Mouse (Mus musculus): Measurements from ENCODE around the gene Brd4. TPM values are rescaled to one million over a fixed set of nuclear protein-coding genes. Genes with fewer than 3 reads are reported as not detected.

Brd4 gene
- polyA plus RNA-seq, 1 experiment from 2014 or later: 55.5 TPM

DNA sequence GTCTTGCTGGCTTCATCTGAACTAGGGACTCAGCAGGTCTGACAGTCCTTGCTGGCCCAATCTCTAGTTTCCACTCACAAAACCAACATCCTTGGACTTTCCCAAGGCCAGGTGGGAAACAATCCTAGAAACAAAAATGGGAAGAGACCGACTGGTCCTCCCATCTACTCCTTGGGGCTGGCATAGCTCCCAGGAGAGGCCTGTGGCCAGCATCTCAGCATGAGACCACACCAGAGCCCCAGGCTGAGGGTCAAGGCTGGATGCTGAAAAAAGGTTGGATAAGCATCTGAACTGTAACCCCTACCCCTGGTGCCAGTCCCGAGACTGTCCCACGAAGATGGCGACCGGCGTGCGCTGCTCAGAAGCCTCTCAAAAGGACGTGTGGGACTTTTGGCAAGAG lies 28.3 kb upstream of the Brd4 start:
- WGBS: 88% methylated on average over 8 of the region's 8 CpGs
- H3K4me1 ChIP-seq (replicated peaks; ENCODE audit: insufficient read depth, low read length): no peaks in the 10 kb centered on the region
- H3K9ac ChIP-seq (ENCODE audit: low read depth, low read length): no peak overlapping the region
- no peaks in the 10 kb centered on the region for H3K9me3 ChIP-seq (replicated peaks; ENCODE audit: low read length)
- H3K36me3 ChIP-seq (ENCODE audit: insufficient read depth, low read length): peaks cover 93% of the 10 kb centered on the region
- no peak for TF ChIP-seq CTCF (IDR thresholded peaks at IDR 0.05; ENCODE audit: low read depth)
- ATAC-seq (replicated peaks; ENCODE audit: low FRiP score, low read depth) (no peak), DNase-seq (ENCODE audit: low spot score) (no peak)
- no peak overlapping the region for H3K4me2 ChIP-seq (ENCODE audit: low read length)
- no peak overlapping the region for H3K27ac ChIP-seq
- no peak overlapping the region for H3K4me3 ChIP-seq (replicated peaks; ENCODE audit: low read depth, low read length)
- no peaks in the 10 kb centered on the region for H3K27me3 ChIP-seq (ENCODE audit: insufficient read depth, low read length)

DNA sequence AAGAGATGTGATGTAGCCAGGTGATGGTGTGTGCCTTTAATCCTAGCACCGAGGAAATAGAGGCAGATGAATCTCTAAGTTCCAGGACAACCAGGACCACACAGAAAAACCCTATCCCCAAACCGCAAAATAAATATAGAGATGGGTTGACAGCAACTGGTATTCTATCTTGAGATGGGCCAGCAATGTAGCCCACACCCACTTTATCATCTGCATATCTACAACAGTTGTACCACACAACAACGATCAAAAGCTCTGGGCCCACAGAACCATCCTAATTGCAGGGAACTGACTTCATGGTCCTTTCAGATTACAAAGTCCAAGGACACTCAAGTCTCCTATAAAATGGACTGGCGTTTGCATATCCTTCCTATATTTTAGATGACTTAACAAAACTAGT lies 23.4 kb upstream of the Brd4 start:
- WGBS: 88% methylated on average over 4 of the region's 4 CpGs
- DNase-seq (ENCODE audit: low spot score): no peak
- Histone ChIP-seq H3K4me1 (replicated peaks; ENCODE audit: insufficient read depth, low read length) (no peaks in the 10 kb centered on the region), H3K4me2 (ENCODE audit: low read length) (no peak overlapping the region), H3K9me3 (replicated peaks; ENCODE audit: low read length) (no peaks in the 10 kb centered on the region), H3K36me3 (ENCODE audit: insufficient read depth, low read length) (peaks cover 82% of the 10 kb centered on the region), H3K27ac (no peak overlapping the region), H3K4me3 (replicated peaks; ENCODE audit: low read depth, low read length) (no peak overlapping the region), H3K27me3 (ENCODE audit: insufficient read depth, low read length) (no peaks in the 10 kb centered on the region), H3K9ac (ENCODE audit: low read depth, low read length) (no peak overlapping the region)
- no peak for TF ChIP-seq CTCF (IDR thresholded peaks at IDR 0.05; ENCODE audit: low read depth)
- ATAC-seq (replicated peaks; ENCODE audit: low FRiP score, low read depth): no peak

DNA sequence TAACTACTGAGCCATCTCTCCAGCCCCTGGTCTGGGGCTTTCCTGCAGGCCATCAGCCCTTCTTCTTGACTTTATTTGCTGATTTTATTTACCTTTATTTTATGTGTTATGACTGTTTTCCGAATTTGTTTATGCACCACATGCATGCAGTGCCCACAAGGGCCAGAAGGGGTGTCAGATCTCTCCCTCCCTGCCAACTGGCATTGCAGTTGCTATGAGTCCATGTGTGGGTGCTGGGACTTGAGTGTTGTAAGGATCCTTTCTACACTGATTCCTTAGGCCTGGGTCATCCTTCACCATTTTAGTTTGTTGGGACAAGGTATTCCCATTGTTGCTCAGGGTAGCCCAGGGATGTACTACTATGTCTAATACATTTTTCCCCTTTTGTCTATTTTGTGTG lies 13.6 kb upstream of the Brd4 start:
- 0 out of 2 replicates have a peak, but pooled peaks have one; percentile 10 for TF ChIP-seq CTCF (IDR thresholded peaks at IDR 0.05; ENCODE audit: low read depth)
- no peak for DNase-seq (ENCODE audit: low spot score)
- Histone ChIP-seq H3K9ac (ENCODE audit: low read depth, low read length) (no peak overlapping the region), H3K9me3 (replicated peaks; ENCODE audit: low read length) (no peaks in the 10 kb centered on the region), H3K4me3 (replicated peaks; ENCODE audit: low read depth, low read length) (no peak overlapping the region), H3K4me1 (replicated peaks; ENCODE audit: insufficient read depth, low read length) (no peaks in the 10 kb centered on the region), H3K27me3 (ENCODE audit: insufficient read depth, low read length) (no peaks in the 10 kb centered on the region), H3K36me3 (ENCODE audit: insufficient read depth, low read length) (0 out of 2 replicates have a peak, but pooled peaks cover 2% of the 10 kb centered on the region), H3K4me2 (ENCODE audit: low read length) (no peak overlapping the region), H3K27ac (no peak overlapping the region)
- 92% methylated on average over 1 of the region's 1 CpGs for WGBS
- ATAC-seq (replicated peaks; ENCODE audit: low FRiP score, low read depth): no peak

DNA sequence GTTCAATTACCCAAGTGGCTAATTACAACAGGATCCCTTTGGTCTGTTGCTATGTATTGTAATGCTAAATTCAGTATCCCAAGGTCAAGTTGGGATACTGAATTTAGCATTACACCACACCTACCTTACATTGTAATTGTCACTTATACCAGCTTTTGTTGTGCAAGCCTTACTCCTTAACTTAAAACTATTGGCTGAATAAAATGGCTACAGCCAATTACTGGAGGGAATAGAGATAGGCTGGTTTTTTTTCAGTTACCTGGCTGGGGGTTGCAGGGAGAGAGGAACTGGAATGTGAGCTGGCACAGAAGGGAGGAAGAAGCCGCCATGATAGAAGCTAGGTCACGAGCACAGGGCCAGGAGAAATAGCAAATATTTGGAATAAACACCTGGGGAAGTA lies 11.4 kb upstream of the Brd4 start:
- no peak for ATAC-seq (replicated peaks; ENCODE audit: low FRiP score, low read depth)
- H3K9me3 ChIP-seq (replicated peaks; ENCODE audit: low read length): no peaks in the 10 kb centered on the region; the same call in 1 of the 2 replicates
- H3K4me1 ChIP-seq (replicated peaks; ENCODE audit: insufficient read depth, low read length): no peaks in the 10 kb centered on the region
- H3K4me2 ChIP-seq (ENCODE audit: low read length): no peak overlapping the region
- H3K4me3 ChIP-seq (replicated peaks; ENCODE audit: low read depth, low read length): no peak overlapping the region
- DNase-seq (ENCODE audit: low spot score): no peak
- H3K27ac ChIP-seq: no peak overlapping the region
- no peaks in the 10 kb centered on the region for H3K27me3 ChIP-seq (ENCODE audit: insufficient read depth, low read length)
- no peaks in the 10 kb centered on the region for H3K36me3 ChIP-seq (ENCODE audit: insufficient read depth, low read length)
- 83% methylated on average over 2 of the region's 2 CpGs for WGBS
- no peak for TF ChIP-seq CTCF (IDR thresholded peaks at IDR 0.05; ENCODE audit: low read depth)
- H3K9ac ChIP-seq (ENCODE audit: low read depth, low read length): no peak overlapping the region

DNA sequence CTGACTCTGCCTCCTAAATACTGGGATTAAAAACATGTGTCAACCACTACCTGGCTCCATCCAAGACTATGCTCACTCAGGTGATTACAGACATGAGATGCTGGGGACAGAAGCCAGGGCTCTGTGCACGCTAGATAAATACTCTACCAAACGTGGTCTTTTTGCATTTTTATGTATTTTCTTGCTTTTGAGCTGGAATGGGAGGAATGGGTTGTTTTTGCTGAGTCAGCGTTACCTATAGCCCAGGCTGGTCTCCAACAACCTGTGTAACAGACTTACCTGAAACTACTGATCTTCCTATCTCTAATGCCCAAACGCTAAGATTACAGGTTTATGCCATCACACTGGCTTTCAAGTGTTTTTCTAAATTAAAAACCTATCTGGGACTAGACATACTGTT lies 10.6 kb upstream of the Brd4 start:
- WGBS: 86% methylated on average over 4 of the region's 4 CpGs
- Histone ChIP-seq H3K4me1 (replicated peaks; ENCODE audit: insufficient read depth, low read length) (no peaks in the 10 kb centered on the region), H3K4me2 (ENCODE audit: low read length) (no peak overlapping the region), H3K4me3 (replicated peaks; ENCODE audit: low read depth, low read length) (no peak overlapping the region), H3K36me3 (ENCODE audit: insufficient read depth, low read length) (no peaks in the 10 kb centered on the region), H3K27me3 (ENCODE audit: insufficient read depth, low read length) (no peaks in the 10 kb centered on the region), H3K9me3 (replicated peaks; ENCODE audit: low read length) (no peaks in the 10 kb centered on the region; the same call in 1 of the 2 replicates), H3K27ac (no peak overlapping the region), H3K9ac (ENCODE audit: low read depth, low read length) (no peak overlapping the region)
- no peak for DNase-seq (ENCODE audit: low spot score)
- no peak for ATAC-seq (replicated peaks; ENCODE audit: low FRiP score, low read depth)
- no peak for TF ChIP-seq CTCF (IDR thresholded peaks at IDR 0.05; ENCODE audit: low read depth)

DNA sequence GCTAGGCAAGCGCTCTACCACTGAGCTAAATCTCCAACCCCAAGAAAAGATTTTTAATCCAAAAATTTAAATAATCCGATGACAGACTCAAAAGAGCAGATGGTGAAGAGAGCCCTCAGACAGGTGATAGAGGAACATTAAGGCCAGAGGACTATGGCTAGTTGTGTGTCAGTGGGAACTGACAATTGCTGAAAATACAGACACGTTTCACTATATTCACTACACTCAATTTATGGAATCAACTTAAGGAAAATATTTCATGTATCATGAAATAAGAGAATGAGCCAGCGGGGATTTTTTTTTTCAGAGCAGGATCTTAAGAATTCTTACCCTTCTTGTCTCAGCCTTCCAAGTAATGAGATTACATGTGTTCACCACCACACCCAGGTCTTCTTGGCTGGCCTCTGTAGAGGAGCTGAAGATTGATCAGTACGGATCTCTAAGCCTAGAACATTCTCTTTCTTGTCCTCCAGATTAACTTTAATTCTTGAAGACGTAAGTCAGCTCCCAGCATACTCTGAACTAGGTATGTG lies 682 bp upstream of the Brd4 start:
- no peak for TF ChIP-seq CTCF (IDR thresholded peaks at IDR 0.05; ENCODE audit: low read depth)
- Histone ChIP-seq H3K27ac (peak overlapping the region; percentile 100), H3K36me3 (ENCODE audit: insufficient read depth, low read length) (no peaks in the 10 kb centered on the region), H3K4me1 (replicated peaks; ENCODE audit: insufficient read depth, low read length) (peaks cover 6% of the 10 kb centered on the region; the same call in 1 of the 2 replicates), H3K4me3 (replicated peaks; ENCODE audit: low read depth, low read length) (peak overlapping the region; percentile 96), H3K27me3 (ENCODE audit: insufficient read depth, low read length) (no peaks in the 10 kb centered on the region), H3K9me3 (replicated peaks; ENCODE audit: low read length) (no peaks in the 10 kb centered on the region), H3K4me2 (ENCODE audit: low read length) (peak overlapping the region; percentile 77), H3K9ac (ENCODE audit: low read depth, low read length) (peak overlapping the region; percentile 99)
- 47% methylated on average over 6 of the region's 6 CpGs for WGBS
- DNase-seq (ENCODE audit: low spot score) (no peak), ATAC-seq (replicated peaks; ENCODE audit: low FRiP score, low read depth) (no peak)

DNA sequence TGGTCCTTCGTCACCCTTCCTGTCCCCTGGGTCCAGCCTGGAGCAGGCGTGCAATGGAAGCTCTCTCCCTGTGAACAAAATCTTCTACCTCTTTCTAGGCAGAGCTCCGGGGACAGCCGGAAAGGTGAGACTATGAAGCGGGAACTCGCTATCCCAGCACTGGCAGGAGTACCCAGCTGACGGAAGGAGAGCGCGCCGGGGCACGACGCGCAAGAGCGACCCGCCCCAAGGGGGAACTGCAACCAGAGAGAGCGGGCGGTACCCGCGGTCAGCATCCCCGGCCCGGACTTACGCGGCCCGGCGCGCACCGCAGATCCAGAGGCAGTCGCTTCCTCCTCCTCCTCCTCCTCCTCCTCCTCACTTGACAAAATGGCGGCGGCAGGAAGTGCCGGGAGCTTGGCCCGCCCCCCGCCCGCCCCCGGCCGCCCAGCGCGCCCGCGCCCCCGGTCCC lies 726 bp downstream of the Brd4 start:
- peak overlapping the region; percentile 100 for H3K27ac ChIP-seq
- no peak for TF ChIP-seq CTCF (IDR thresholded peaks at IDR 0.05; ENCODE audit: low read depth)
- DNase-seq (ENCODE audit: low spot score): peak; percentile 63
- ATAC-seq (replicated peaks; ENCODE audit: low FRiP score, low read depth): peak; percentile 67
- H3K9me3 ChIP-seq (replicated peaks; ENCODE audit: low read length): no peaks in the 10 kb centered on the region
- H3K4me3 ChIP-seq (replicated peaks; ENCODE audit: low read depth, low read length): peak overlapping the region; percentile 96
- H3K9ac ChIP-seq (ENCODE audit: low read depth, low read length): peak overlapping the region; percentile 99
- WGBS: under 1% methylated on average over 35 of the region's 41 CpGs
- H3K4me2 ChIP-seq (ENCODE audit: low read length): peak overlapping the region; percentile 77
- H3K4me1 ChIP-seq (replicated peaks; ENCODE audit: insufficient read depth, low read length): peaks cover 6% of the 10 kb centered on the region; the same call in 1 of the 2 replicates
- H3K27me3 ChIP-seq (ENCODE audit: insufficient read depth, low read length): no peaks in the 10 kb centered on the region
- no peaks in the 10 kb centered on the region for H3K36me3 ChIP-seq (ENCODE audit: insufficient read depth, low read length)
